Mouse (Mus musculus) C2C12 (cell line): ENCODE measurements around the gene Raf1.

Experiments used
- CTCF ChIP-seq: IDR thresholded peaks from one replicate; pipeline ENCODE4 v1.5.1; 2011; ENCODE audit not compliant: control insufficient read depth, insufficient read depth, insufficient read length
- MAX ChIP-seq: IDR thresholded peaks from one replicate; pipeline ENCODE4 v1.6.1; 2011; ENCODE audit warnings: mild to moderate bottlenecking, control low read depth
- MYOG ChIP-seq: IDR thresholded peaks from one replicate; pipeline ENCODE4 v1.6.1; 2011; ENCODE audit not compliant: control insufficient read depth, insufficient read length; ENCODE audit errors: extremely low read depth

- TF ChIP-seq CTCF (no peak), MAX (no peak), MYOG (no peak)
Observed at GRCm38 (mm10) chr6:115651719-115652118, 24.7 kb downstream of the Raf1 start.
